Mouse (Mus musculus): Measurements from ENCODE around the gene Fgf11.

The Fgf11 gene

DNA sequence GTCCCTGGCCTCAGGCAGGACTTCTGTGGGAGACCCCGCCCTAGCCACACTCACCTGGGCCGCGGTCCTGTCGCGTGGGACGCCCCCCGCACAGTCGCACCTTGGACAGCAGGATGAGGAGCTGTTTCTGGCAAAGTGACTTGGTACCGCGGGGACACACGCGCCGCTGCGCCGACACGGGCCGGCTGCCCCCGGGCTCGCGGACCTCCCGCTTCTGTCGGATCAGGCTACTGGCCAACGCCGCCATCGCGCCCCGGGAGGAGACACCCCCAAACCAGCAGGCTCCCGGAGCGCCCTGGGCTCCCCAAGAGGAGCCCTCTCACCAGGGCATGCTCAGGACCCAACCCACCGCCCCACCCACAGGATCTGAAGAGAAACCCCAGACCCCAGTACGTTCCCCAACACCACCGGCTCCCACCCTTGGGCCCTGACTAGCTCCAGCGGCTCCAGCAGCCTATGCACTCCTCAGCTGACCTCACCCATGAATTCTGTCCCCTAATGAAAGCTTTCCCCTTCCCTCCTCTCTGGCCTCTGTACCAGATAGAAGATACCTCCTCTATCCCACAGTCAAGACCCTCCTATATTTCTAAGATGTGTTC lies at the start of gene Fgf11:
Gene Fgf11 (minus strand): TSS at position 479 of the 599 bp plus-strand sequence.
- no peak for DNase-seq (ENCODE audit: low spot score in 2 of 2)

- no peak for DNase-seq (ENCODE audit: low spot score in 2 of 2)
Measured at GRCm38 (mm10) chr11:69850754-69851153, 49.1 kb upstream of the Fgf11 start.

DNA sequence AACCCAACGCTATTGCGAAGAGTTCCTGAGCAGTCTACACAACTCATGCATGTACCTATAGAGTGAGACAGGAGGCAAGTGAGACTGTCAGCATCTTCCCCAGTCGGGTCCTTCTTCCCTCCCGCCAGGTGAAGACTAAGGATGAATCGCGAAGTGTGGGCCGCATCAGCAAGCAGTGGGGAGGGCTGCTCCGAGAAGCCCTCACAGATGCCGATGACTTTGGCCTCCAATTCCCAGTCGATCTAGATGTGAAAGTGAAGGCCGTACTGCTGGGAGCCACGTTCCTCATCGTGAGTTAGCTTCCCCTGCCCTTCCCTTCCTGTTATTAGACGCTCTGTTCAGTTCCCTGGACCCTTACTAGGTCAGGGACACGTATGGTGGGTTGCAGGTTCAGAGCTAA lies 48.2 kb upstream of the Fgf11 start:
- no peak for DNase-seq (ENCODE audit: low spot score in 2 of 2)

GRCm38 (mm10) chr11:69849128-69849527 lies 47.5 kb upstream of the Fgf11 start:
- DNase-seq (ENCODE audit: low spot score in 2 of 2): no peak

DNA sequence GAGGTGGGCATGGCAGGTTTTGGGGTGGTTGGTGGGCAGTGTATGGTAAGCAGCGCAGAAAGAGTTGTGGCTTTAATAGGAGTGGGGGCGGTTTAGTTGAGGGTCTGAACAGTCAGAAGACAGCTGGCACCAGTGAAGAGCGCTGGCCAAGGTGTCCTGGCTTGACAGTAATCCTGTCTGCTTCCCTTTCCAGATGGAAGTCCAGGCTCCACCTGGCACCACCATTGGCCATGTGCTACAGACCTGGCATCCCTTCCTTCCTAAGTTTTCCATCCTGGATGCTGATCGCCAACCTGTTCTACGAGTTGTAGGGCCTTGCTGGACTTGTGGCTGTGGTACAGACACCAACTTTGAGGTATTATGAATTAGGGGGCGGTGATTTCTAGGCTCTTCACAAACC lies 46.4 kb upstream of the Fgf11 start:
- no peak for DNase-seq (ENCODE audit: low spot score in 2 of 2)

GRCm38 (mm10) chr11:69846738-69847688 lies 45.4 kb upstream of the Fgf11 start:
- DNase-seq (ENCODE audit: low spot score in 2 of 2): no peak

GRCm38 (mm10) chr11:69846198-69846680 lies 44.6 kb upstream of the Fgf11 start, which contains the start of gene Plscr3:
Gene Plscr3 (plus strand): TSS chr11:69846376.
- peak; percentile 80 to 83 for DNase-seq (ENCODE audit: low spot score in 2 of 2)

- no peak for DNase-seq (ENCODE audit: low spot score in 2 of 2)
Measured at GRCm38 (mm10) chr11:69838714-69839104, 37.1 kb upstream of the Fgf11 start.

DNA sequence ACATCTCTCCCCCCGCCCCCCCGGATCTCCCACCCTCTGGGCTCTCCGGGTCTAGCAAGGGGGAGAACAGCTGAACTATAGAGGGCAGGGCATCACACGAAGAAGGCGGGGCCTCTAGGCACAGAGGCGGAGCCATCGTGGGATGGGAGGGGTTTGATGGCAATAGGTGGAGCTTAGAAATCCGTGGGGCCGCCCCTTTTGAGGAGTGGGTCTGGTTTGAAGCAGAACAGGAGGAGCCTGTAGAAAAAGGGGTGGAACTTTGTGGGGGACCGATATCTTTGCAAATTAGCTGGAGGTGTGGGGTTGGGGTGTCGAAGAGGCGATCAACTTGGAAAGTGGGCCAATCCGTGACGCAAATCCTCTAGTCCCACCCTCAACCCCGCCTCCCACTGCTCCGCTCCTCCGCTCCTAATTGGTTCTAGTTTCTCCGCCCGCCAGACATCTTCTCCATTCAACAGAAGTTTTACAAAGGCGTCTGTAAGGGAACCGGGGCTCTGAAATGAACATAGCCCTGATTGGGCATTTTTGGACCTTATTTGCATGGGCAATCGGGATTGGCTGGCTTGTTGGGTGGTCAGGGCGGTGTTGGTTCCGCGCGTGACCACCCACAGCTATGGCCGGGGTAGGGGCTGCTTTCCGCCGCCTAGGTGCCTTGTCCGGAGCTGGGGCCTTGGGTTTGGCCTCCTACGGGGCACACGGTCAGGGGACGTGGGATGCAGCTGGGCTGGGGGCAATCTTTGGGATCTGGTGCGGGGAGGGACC lies 36.5 kb upstream of the Fgf11 start, which contains the start of gene Tmem256:
Gene Tmem256 (plus strand): TSS at position 563 of the 762 bp plus-strand sequence.
- DNase-seq (ENCODE audit: low spot score in 2 of 2): peak; percentile 95 to 98

- no peak for DNase-seq (ENCODE audit: low spot score in 2 of 2)
Measured at GRCm38 (mm10) chr11:69837604-69837951, 35.9 kb upstream of the Fgf11 start, which contains the start of gene Nlgn2. Gene Nlgn2 (minus strand): TSS chr11:69837784.

DNA sequence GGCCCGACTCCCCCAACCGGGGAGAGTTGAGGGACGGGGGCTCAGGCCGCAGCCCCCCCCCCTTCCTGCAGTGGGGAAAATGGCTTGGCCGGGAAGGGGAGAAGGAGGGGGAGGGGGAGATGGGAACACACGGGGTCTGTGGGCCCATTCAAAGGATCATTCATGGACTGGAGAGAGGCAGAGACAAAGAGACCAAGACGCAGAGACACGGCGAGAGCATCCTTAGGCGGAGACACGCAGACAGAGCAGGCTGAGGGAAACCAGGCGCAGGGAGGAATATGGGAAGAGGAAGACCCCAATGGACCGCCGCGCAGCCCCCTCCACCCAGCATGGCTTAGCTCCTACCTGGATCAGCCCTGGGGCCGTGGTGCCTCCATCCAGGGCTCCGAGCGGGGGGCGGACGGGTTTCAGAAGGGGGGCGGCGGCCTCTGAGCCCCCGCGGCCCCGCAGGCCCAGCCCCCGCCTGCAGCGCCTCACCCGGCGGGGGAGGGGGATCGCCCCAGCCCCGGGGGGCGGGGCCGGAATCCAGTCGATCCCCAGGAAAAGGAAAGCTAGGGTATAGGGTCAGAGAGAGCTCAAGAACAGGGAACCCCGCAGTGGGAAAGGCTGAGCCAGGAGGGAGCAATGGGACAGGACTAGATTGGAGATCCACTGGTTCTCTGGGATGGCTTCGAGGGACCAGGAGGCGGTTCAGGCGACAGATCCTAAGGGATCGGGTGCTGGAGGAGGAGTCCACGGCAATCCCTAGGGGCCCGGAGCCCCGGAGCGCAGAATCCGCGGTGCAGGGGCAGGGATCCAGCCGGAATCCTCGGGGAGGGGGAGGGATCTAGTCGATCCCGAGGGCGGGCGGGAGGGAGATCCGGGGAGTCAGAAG lies 35.3 kb upstream of the Fgf11 start:
- DNase-seq (ENCODE audit: low spot score in 2 of 2): peak; percentile 42 to 43

DNA sequence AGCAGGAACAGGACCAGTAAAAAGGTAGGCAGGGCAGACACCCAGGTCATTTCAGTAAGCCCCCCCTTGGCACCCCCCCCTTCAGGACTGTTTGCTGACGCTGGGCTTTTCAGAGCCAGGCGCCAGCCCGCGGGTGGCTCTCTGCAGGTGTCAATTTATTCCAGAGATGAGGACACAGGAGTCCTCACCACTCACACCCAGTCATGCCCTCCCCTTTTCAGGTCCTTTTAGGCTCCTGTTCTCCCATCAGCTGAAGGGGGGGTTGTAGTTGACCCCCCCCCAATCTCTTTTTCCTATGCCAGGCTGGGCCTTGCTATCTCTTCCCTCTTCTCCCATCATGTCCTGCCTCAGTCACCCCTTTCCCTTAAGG lies 34.3 kb upstream of the Fgf11 start:
- DNase-seq (ENCODE audit: low spot score in 2 of 2): no peak

- DNase-seq (ENCODE audit: low spot score in 2 of 2): no peak
Measured at GRCm38 (mm10) chr11:69835326-69835965, 33.8 kb upstream of the Fgf11 start.

- no peak for DNase-seq (ENCODE audit: low spot score in 2 of 2)
Measured at GRCm38 (mm10) chr11:69834001-69834549, 32.4 kb upstream of the Fgf11 start.

GRCm38 (mm10) chr11:69833554-69833953 lies 31.9 kb upstream of the Fgf11 start:
- DNase-seq (ENCODE audit: low spot score in 2 of 2): no peak

GRCm38 (mm10) chr11:69828832-69829231 lies 27.2 kb upstream of the Fgf11 start:
- no peak for DNase-seq (ENCODE audit: low spot score in 2 of 2)

GRCm38 (mm10) chr11:69823456-69823855 lies 21.8 kb upstream of the Fgf11 start:
- no peak for DNase-seq (ENCODE audit: low spot score in 2 of 2)

DNA sequence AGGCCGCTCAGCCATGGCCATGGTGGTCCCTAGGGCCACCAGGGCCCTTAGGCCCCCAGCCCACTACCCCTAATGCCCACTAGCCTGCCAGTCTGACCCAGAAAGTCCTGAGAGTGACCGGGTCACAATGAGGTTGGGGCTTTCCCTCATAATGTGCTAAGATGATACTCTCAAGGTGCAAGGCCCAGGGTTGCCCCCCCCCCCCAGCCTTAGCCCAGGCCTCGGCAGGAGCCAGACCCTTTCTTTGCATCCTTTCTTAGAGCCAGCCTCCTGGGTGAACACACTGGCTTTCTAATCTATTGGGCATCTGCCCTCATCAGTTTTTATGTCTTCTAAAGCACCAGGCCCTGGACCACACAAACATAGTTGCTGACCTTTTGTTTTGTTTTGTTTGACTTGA lies 20.4 kb upstream of the Fgf11 start, which contains the start of gene Spem1:
Gene Spem1 (minus strand): TSS at position 101 of the 400 bp plus-strand sequence.
- no peak for DNase-seq (ENCODE audit: low spot score in 2 of 2)

DNA sequence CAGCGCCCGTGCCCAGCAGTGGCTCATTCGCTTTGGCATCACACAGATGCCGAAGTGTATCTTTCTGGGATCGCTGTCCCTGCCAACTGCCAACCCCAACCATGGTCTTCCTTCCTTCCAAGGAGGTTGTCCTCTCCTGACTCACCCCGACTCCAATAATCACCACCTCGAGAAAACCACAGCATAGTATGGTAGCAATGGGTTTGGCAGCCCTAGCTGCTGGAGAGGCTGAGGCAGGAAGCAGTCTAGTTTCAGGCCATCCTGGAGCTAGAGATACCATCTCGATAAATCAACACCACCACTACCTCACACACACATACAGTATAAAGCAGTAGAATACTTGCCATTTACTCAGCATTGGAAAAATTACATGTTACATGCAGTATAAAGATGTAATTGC lies 17.2 kb upstream of the Fgf11 start:
- no peak for DNase-seq (ENCODE audit: low spot score in 2 of 2)

- DNase-seq (ENCODE audit: low spot score in 2 of 2): no peak
Measured at GRCm38 (mm10) chr11:69818365-69818764, 16.7 kb upstream of the Fgf11 start, which contains the start of gene Spem2. Gene Spem2 (minus strand): TSS chr11:69818465.

Measured in frontal cortex, postnatal 14 days (tissue).